Mouse (Mus musculus) forebrain, embryonic 15.5 days (tissue): ENCODE data around the gene Dclre1b. TPM values are rescaled to one million over a fixed set of nuclear protein-coding genes. Genes with fewer than 3 reads are reported as not detected.

Experiments
- ATAC-seq: fragments of 200-750 bp; cut with Nextera tagmentation; replicated peaks from 2 replicates; pipeline ENCODE4 v1.8.0; 2017; ENCODE audit warnings: mild to moderate bottlenecking, moderate TSS enrichment, moderate library complexity
- H3K27ac ChIP-seq: fragments of 300-500 bp; sonication (generic); replicated peaks from 2 replicates; pipeline ENCODE4 v1.5.1; 2015; ENCODE audit warnings: mild to moderate bottlenecking, inconsistent platforms
- H3K27me3 ChIP-seq: fragments of 300-500 bp; sonication (generic); 2 replicates; pipeline ENCODE4 v1.6.1; 2015; ENCODE audit warnings: inconsistent platforms
- H3K36me3 ChIP-seq: fragments of 300-500 bp; sonication (generic); 2 replicates; pipeline ENCODE4 v1.6.1; 2015; ENCODE audit warnings: mild to moderate bottlenecking, inconsistent platforms
- H3K4me1 ChIP-seq: fragments of 300-500 bp; sonication (generic); 2 replicates; pipeline ENCODE4 v1.6.1; 2015; ENCODE audit warnings: inconsistent platforms
- H3K4me2 ChIP-seq: fragments of 300-500 bp; sonication (generic); replicated peaks from 2 replicates; pipeline ENCODE4 v1.6.1; 2015; ENCODE audit warnings: mild to moderate bottlenecking, inconsistent platforms
- H3K4me3 ChIP-seq: fragments of 300-500 bp; sonication (generic); 2 replicates; pipeline ENCODE4 v1.5.1; 2015; ENCODE audit warnings: mild to moderate bottlenecking, inconsistent platforms
- H3K9ac ChIP-seq: fragments of 300-500 bp; sonication (generic); replicated peaks from 2 replicates; pipeline ENCODE4 v1.6.1; 2015; ENCODE audit warnings: mild to moderate bottlenecking, inconsistent platforms
- H3K9me3 ChIP-seq: fragments of 300-500 bp; sonication (generic); 2 replicates; pipeline ENCODE4 v1.6.1; 2016; ENCODE audit warnings: inconsistent platforms
- WGBS: fragments of 180-500 bp; shearing (Covaris S2); methylation state at CpG from one replicate; pipeline ENCODE4 v1.1.7; 2015; ENCODE audit warnings: mixed read lengths; 5-methylcytosine and 5-hydroxymethylcytosine counted together
- polyA plus RNA-seq: library from polyadenylated mRNA; unstranded; fragments of >200 nt; fragmentation: Nextera tagmentation; extraction: Ambion mirVana; gene quantifications from 2 replicates; pipeline ENCODE4 v1.2.1, GENCODE M21; 2015

The Dclre1b gene
- polyA plus RNA-seq, 1 experiment from 2014 or later = 24.2 TPM

DNA sequence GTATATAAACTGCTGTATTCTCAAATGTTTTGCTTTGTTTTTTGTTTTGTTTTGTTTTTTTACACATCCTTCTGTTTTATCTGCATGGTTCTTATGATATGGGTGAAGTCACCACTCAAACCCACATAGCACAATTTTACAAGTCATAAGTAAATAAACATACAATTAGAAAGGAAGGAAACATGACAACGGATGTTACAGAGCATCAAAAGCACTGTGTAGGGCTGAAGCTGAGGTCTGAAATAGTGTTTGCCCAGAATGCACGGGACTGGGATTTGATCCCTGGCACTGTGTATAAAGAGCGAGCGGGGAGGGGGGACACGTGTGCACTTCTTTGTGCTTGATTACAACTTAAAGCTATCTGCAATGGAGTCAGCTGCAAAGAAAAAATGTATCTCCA, 28.5 kb downstream of the Dclre1b start:
- ATAC-seq = no peak
- Histone ChIP-seq H3K4me3 (no peak overlapping the region), H3K36me3 (peaks cover 12% of the 10 kb centered on the region)

DNA sequence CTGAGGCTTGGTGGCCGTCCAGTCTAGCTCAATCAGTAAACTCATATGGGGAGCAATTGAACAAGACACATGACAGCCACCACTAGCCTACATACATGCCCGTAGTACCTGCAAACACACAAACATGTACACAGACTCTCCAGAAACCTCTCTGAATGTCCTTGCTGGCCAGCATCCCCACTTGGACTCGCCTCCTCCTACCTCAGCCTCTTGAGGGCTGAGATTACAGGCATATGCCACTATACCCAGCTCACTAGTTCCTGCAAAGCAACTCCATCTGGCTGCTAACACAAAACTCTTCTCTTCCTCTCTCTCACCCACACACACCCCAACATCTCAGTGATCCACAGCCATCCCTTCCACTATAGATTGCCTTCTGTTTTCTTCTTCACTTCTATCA, 29.0 kb downstream of the Dclre1b start:
- H3K9ac ChIP-seq = no peak overlapping the region
- ATAC-seq = no peak
- H3K9me3 ChIP-seq = no peaks in the 10 kb centered on the region
- no peak overlapping the region for H3K4me3 ChIP-seq
- 86% methylated on average over 3 of the region's 3 CpGs for WGBS
- H3K36me3 ChIP-seq = peaks cover 12% of the 10 kb centered on the region
- H3K27ac ChIP-seq = no peak overlapping the region
- no peaks in the 10 kb centered on the region for H3K27me3 ChIP-seq
- H3K4me2 ChIP-seq = no peak overlapping the region
- 0 out of 2 replicates have a peak, but pooled peaks cover 5% of the 10 kb centered on the region for H3K4me1 ChIP-seq

More for the DNA sequence above, 28.5 kb downstream of the Dclre1b start:
- 82% methylated on average over 5 of the region's 5 CpGs for WGBS
- H3K27ac ChIP-seq = no peak overlapping the region
- no peaks in the 10 kb centered on the region for H3K27me3 ChIP-seq
- 0 out of 2 replicates have a peak, but pooled peaks cover 5% of the 10 kb centered on the region for H3K4me1 ChIP-seq
- H3K9ac ChIP-seq = no peak overlapping the region
- H3K4me2 ChIP-seq = no peak overlapping the region
- H3K9me3 ChIP-seq = no peaks in the 10 kb centered on the region

DNA sequence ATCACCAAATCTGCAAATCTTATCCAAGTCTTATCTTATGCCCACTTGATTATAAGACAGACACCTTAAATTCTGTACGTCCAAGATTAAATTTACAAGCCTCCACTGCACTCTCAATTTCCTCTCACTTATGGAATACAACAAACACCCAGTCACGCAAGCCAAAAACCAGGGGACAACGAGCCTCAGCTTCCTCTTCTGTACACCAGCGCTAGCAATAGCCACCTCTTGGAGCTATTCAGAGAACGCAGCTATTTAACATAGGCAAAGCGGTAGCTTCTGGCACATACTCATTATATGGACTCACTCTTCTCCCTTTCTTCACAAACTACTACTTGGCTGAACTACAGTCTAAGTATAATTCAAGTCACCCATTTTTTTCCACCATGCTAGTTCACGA, 30.1 kb downstream of the Dclre1b start:
- no peaks in the 10 kb centered on the region for H3K9me3 ChIP-seq
- H3K36me3 ChIP-seq = peaks cover 12% of the 10 kb centered on the region
- ATAC-seq = no peak
- 65% methylated on average over 7 of the region's 7 CpGs for WGBS
- H3K27ac ChIP-seq = no peak overlapping the region
- H3K9ac ChIP-seq = no peak overlapping the region
- H3K4me3 ChIP-seq = no peak overlapping the region
- H3K4me2 ChIP-seq = no peak overlapping the region
- no peaks in the 10 kb centered on the region for H3K27me3 ChIP-seq
- H3K4me1 ChIP-seq = 0 out of 2 replicates have a peak, but pooled peaks cover 5% of the 10 kb centered on the region

DNA sequence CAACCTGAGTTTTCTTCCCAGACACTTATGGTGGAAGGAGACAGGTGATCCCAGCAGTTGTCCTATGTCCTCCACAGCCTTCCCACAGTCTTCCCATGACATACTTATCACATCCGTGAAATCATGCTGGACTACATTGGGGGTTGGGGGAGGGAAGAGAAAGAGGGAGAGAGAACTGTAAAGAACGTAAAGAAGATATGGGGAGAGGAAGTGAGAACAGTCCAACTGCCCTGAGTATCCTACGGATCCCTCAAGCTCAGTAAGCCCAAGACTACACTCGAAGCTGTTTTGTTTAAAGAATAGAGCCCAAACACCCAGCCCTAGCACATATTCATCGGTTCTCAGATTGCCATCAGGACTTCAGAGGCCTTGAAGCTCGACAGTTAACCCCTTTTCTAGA, 30.6 kb downstream of the Dclre1b start:
- no peaks in the 10 kb centered on the region for H3K27me3 ChIP-seq
- no peak for ATAC-seq
- no peak overlapping the region for H3K4me2 ChIP-seq
- H3K36me3 ChIP-seq = peaks cover 12% of the 10 kb centered on the region
- 89% methylated on average over 6 of the region's 6 CpGs for WGBS
- 0 out of 2 replicates have a peak, but pooled peaks cover 5% of the 10 kb centered on the region for H3K4me1 ChIP-seq
- no peak overlapping the region for H3K4me3 ChIP-seq
- no peak overlapping the region for H3K27ac ChIP-seq
- H3K9me3 ChIP-seq = no peaks in the 10 kb centered on the region
- H3K9ac ChIP-seq = no peak overlapping the region

DNA sequence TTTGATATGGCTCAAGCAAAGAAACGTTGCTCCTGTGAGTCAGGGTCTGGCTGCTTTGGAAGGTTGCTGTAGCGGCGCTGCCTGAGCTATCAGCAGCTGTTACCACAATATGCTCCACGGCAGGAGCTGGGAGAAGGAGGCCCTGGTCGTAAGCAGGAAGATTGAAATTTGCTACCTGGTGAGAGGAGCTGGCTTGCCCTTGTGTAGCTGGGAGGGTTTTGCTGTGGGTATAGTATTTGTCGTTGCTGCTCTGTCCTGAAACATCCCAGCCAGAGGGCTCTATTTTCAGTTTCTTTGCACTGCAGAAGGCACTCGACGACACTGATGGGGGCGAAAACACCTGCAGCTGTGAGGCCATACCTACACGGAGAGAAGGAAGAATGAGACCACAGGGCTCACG, 31.3 kb downstream of the Dclre1b start:
- Histone ChIP-seq H3K27me3 (no peaks in the 10 kb centered on the region), H3K27ac (no peak overlapping the region), H3K36me3 (peaks cover 12% of the 10 kb centered on the region), H3K4me3 (no peak overlapping the region), H3K9ac (no peak overlapping the region), H3K9me3 (no peaks in the 10 kb centered on the region), H3K4me1 (0 out of 2 replicates have a peak, but pooled peaks cover 5% of the 10 kb centered on the region), H3K4me2 (no peak overlapping the region)
- WGBS = 85% methylated on average over 11 of the region's 11 CpGs
- ATAC-seq = no peak

DNA sequence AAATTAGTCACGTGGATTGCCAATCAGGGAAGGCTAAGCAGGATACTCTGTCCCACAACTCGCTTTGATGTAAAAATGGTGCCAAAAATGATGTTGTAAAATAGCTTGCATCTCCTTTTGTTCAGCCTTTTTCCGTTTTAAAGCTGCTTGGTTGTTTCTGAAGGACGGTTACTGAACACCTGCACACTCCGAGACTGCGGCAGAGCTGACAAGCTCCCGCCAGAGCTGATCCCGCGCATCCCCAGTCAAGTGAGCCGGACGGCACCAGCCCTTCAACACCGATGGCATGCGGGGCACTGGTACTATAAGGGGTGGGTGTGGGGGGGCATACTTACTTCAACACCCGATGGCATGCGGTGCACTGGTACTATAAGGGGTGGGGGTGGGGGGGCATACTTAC, 35.2 kb downstream of the Dclre1b start:
- H3K27ac ChIP-seq = no peak overlapping the region
- no peaks in the 10 kb centered on the region for H3K9me3 ChIP-seq
- H3K4me3 ChIP-seq = no peak overlapping the region
- H3K9ac ChIP-seq = no peak overlapping the region
- ATAC-seq = 0 out of 2 replicates have a peak, but pooled peaks have one; percentile 38
- WGBS = 82% methylated on average over 15 of the region's 15 CpGs
- no peak overlapping the region for H3K4me2 ChIP-seq
- H3K4me1 ChIP-seq = peaks cover 8% of the 10 kb centered on the region
- no peaks in the 10 kb centered on the region for H3K27me3 ChIP-seq
- peaks cover 15% of the 10 kb centered on the region for H3K36me3 ChIP-seq

DNA sequence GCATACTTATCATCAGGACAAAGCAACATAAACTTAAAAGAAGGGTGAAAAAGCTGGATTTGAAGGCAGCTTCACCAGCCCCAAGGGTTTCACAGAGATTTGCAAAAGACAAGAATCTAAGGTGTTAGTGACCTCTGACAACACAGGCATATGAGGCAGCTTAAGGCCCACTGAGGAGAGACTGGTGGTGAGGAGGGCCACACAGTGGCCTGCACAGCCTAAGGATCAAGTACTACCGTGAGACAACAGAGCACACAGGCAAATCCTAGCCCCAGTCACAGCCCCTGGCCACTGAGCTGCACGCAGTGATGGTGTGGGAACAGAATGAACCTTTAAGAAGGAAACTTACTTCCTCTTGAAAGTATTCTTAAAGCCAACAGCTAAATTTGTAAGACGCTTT, 35.7 kb downstream of the Dclre1b start:
- Histone ChIP-seq H3K9ac (no peak overlapping the region), H3K9me3 (no peaks in the 10 kb centered on the region), H3K4me1 (peaks cover 8% of the 10 kb centered on the region), H3K4me3 (no peak overlapping the region), H3K36me3 (peaks cover 15% of the 10 kb centered on the region), H3K4me2 (no peak overlapping the region), H3K27ac (no peak overlapping the region), H3K27me3 (no peaks in the 10 kb centered on the region)
- ATAC-seq = no peak
- 74% methylated on average over 3 of the region's 3 CpGs for WGBS

DNA sequence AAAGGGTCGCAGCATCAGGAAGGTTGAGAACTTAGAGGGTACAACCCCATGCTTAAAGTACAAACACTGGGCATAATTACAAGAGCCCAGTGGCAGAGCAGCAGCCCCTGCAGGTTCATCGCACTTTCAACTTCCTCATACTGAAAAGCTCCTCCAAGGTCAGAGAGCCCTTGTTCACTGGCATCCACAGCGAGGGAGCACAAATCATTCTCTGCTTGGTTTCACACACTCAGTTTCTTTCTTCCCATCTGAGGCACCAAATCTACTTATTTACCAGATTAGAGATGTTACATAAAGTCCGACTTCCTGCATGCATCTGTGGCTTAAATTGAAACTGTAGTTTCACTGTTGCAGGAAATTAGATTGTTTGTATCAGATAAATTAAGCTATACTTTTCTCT, 36.4 kb downstream of the Dclre1b start:
- Histone ChIP-seq H3K4me1 (peaks cover 8% of the 10 kb centered on the region), H3K27me3 (no peaks in the 10 kb centered on the region), H3K36me3 (peaks cover 15% of the 10 kb centered on the region), H3K27ac (no peak overlapping the region), H3K9me3 (no peaks in the 10 kb centered on the region), H3K4me2 (no peak overlapping the region), H3K9ac (no peak overlapping the region), H3K4me3 (no peak overlapping the region)
- ATAC-seq = no peak
- 77% methylated on average over 4 of the region's 4 CpGs for WGBS

DNA sequence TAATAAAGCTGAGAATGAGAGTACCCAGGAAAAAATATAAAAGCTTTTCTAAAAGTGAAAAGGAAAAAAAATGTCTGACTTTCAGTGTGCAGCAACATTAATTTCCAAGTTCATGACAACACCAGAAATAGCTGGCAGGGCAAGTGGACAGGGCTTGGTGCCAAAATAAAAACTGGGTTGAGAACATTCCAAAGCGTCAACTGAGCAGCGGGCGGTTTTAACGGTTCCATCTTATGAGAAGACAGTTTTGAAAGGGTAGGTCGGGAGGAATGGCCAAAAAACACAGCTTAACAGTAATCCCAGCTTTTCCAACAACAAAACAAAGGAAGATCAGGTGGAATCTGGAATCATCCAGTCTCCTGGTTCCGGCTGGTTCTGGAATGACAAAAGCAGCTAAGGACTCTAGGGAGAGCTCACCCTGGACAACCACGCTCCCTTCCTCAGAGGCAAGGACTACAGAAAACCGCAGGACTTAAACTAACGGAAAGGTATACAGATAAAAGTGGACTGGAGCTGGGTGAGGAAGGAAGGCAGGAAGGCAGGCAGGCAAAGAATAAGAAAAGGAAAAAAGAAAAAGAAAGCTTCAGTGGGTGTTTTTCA, 37.6 kb downstream of the Dclre1b start:
- Histone ChIP-seq H3K27me3 (no peaks in the 10 kb centered on the region), H3K9me3 (no peaks in the 10 kb centered on the region), H3K36me3 (peaks cover 4% of the 10 kb centered on the region; the same call in 1 of the 2 replicates), H3K9ac (no peak overlapping the region), H3K27ac (no peak overlapping the region), H3K4me3 (no peak overlapping the region), H3K4me2 (no peak overlapping the region), H3K4me1 (peaks cover 8% of the 10 kb centered on the region)
- no peak for ATAC-seq
- WGBS = 66% methylated on average over 9 of the region's 9 CpGs

DNA sequence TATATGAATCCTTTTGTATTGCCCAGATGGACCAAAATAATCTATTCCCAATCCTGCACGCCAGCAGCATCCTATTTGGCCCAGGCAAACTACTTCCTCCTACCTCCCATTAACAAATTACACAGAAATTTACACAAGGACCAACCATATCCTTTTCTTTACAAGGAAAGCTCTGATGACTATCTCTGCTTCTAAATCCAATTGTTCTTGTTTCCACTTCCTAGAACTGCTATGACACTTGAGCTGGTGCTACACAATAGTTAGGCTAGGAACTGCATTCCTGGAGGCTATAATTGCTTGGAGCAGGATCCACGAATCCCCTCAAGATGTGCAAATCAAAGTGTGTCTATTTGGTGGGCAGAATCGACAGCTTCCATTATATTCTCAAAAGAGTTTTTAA, 42.5 kb downstream of the Dclre1b start:
- Histone ChIP-seq H3K9me3 (no peaks in the 10 kb centered on the region), H3K36me3 (peaks cover 20% of the 10 kb centered on the region), H3K27me3 (no peaks in the 10 kb centered on the region), H3K27ac (no peak overlapping the region), H3K4me2 (no peak overlapping the region), H3K4me3 (no peak overlapping the region), H3K4me1 (peaks cover 8% of the 10 kb centered on the region), H3K9ac (no peak overlapping the region)
- 61% methylated on average over 3 of the region's 3 CpGs for WGBS
- no peak for ATAC-seq

DNA sequence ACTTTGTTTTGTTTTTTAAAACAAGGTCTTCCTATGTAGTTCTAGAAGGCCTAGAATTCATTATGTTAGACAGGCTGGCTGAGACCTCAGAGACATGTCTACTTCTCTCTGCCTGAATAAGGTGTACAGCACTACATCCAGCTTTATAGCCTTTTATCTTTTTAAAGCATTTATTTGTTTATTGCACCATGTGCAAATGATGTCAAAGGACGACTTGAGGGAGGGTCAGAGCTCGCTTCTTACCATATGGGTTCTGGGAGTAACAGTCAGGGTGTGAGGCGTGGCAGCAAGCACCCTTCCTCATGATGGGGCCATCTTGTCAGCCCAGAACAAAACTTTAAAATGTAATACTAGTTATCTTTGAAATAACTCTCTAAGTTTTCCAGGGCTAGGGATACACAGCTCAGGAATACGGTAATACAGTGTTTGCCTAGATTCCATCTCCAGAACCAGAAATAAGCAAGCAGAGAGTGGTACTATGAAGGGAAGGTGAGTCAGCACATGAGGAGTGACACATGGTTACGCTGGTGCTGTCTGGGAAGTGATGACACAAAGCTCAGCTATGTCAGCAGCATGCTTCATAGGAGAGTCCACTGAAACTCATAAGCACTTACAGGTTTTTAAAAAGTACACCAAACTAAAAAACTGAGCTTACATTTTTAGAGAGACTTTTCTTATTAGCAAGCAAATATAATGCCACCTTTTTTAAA, 49.8 kb downstream of the Dclre1b start:
- Histone ChIP-seq H3K36me3 (peaks cover 66% of the 10 kb centered on the region), H3K9ac (no peak overlapping the region), H3K4me3 (no peak overlapping the region), H3K4me2 (no peak overlapping the region), H3K4me1 (no peaks in the 10 kb centered on the region), H3K9me3 (no peaks in the 10 kb centered on the region), H3K27me3 (no peaks in the 10 kb centered on the region), H3K27ac (no peak overlapping the region)
- ATAC-seq = no peak
- WGBS = 91% methylated on average over 5 of the region's 5 CpGs

DNA sequence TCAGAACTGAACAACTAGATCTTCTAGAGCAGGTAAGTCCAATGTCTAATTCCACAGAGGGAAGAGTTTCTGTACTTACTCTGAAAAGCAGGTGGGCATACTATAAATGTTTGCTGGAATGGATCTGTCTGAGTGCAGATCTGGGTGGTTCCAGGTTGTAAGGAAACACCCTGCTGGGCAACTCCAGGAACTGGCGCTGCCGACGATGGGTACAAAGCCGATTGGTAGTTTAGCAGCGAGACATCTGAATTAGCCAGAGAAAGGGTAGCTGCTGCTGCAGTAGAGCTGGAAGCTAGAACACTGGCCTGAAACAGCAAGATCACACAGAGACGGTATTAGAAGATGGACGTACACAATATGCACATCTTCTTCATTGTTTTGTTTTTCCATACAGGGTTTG, 50.8 kb downstream of the Dclre1b start:
- no peak overlapping the region for H3K27ac ChIP-seq
- H3K4me2 ChIP-seq = no peak overlapping the region
- WGBS = 79% methylated on average over 7 of the region's 7 CpGs
- no peaks in the 10 kb centered on the region for H3K9me3 ChIP-seq
- peaks cover 74% of the 10 kb centered on the region for H3K36me3 ChIP-seq
- no peaks in the 10 kb centered on the region for H3K4me1 ChIP-seq
- ATAC-seq = no peak
- H3K9ac ChIP-seq = no peak overlapping the region
- H3K4me3 ChIP-seq = no peak overlapping the region
- H3K27me3 ChIP-seq = no peaks in the 10 kb centered on the region
